Mouse (Mus musculus): ENCODE measurements around the gene Creb5. TPM values are rescaled to one million over a fixed set of nuclear protein-coding genes. Genes with fewer than 3 reads are reported as not detected.
"Not testable (repeated sequence)": the region's sequence is repeated elsewhere in the genome, so short reads cannot be mapped to it uniquely, and the experiment has no call there.

The Creb5 gene
- total and polyA plus RNA-seq, 3 experiments = 0.91 to 3.0 (median 1.9) TPM

DNA sequence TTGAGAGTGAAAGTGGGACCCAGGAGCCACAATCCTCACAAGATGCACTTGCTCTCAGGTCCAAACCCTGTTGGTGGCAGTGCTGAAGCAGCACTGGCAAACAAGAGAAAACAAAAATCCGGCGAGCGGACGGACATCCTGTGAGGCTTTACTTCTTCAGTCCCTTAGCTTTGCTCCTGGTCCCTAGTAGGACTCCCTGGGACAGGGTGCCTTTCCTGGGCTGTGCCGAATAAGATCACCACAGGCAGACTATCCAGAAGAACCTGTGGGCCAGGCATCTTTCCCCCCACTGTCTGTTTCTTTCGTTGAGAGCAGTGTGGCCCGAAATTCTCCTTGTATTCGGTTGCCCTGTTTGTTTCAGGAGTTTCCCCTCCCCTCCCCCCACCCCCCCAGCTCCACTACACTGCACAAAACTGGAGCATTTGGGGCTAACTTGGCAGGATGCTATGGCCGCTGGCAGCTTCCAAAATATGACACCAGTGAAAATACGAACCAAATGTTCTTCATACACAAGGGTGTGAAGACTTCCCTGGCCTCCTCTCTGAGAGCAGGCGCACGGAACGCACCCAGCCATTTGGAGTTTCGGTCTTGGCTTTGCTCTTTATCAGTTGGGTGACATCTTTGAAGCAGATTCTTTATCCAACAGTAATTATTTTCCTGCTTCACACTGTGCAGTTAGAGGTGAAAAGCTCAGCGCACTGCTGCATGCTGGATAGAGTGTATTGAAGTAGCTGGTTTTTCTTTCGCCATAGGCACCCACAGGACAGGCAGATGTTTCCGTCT, 32.7 kb downstream of the Creb5 start:
- DNase-seq = no peak

DNA sequence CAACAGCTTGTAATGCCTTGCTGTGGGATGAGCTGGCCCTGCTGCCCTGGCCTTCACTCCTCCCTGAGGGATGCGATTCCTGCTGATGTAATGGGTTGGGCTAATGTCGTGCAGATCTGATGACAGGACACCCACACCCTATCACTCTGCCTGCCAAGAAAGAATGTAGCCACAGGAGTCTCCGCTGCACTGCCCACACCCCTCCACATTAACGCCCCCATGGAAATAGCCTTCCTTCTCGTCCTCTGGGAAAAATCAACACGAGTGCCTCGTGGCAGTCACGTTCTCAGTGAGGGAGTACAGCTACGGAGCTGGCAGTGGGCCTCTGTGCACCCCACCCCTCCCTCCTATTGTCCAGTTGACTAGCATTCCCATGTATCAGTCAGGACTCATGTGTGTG, 50.3 kb downstream of the Creb5 start:
- DNase-seq = peak; percentile 34

DNA sequence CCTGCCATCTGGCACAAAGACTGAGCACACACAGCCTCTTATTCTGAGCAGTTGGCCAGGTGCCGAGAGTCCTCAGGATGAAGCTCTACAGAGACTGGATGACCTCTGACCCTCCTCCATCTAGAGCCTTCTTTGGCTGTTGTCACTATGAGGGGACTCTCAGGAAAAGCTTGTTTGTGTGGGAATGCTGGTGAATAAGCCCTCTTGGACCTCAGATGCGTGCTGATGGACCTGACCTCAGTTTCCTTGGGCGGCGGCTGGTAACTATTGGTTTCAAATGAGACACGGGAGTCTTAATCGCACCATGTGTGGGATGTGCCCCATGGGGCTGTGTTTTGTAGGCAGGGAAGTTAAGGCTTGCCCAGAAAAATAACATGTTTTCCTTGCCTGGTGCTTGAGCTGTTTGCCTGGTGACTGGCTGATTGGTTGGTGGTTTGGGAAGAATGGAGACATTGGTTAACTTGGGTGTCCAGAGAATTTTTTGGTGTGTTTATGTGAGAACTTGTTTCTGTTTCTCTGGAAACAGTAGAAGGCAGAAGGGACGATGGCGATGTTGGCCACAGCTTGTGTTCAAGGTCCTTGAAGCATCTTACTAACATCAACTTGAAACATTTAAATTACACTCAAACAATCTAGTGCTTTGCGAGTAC, 65.4 kb downstream of the Creb5 start:
- no peak for DNase-seq

DNA sequence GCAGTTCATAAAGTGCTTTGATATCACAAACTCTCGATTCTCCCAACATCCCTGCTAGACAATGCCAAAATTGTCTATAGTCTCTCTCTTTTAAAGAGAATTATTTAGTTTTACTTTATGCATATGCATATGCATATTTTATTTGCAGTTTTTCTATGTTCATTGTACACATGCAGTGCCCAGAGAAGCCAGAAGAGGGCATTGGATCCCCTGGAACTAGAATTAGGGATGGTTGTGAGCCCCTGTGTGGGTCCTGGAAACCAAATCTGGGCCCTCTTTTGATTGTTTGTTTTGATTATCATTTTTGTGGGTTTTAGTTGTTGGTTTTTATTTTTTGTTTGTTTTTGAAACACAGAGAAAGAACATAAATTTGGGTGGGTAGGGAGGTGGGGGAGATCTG, 69.3 kb downstream of the Creb5 start:
- DNase-seq = no peak

DNA sequence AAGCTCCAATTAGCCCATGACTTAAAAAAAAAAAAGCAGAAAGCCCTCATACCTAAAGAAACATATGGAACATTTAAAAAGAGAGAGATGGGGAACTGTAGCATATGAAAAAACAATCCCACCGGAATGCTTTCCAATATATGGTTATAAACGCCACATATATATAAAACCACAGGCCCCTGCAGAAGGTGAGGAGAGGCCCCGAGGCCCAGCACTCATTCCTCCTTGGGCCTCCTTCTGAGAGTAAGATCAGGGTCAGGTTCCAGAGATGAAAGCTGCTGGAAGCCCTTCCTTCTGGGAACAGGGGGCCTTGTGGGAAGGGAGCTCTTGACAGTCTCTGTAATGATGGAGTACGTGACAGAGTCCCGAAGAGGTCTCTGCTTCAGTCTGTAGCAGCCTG, 76.5 kb downstream of the Creb5 start:
- no peak for DNase-seq

DNA sequence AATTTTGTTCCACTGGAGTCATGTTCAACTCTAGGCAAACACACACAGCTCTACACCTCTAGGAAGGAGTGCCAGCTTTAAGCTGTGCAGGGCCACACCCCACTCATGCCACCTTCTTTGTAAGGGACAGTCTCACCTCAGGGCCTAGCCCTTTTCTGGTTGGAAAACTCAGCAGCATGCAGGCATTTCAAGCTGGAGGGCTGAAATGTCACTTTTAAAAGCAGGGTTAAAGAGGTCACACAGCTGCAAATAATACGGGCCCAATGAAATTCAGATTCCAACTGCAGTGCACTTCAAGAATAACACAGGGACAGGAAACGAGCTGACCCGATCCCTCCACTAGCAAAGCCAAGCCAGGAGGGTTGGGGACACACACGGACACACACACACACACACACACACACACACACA, 76.9 kb downstream of the Creb5 start:
- DNase-seq = no peak

DNA sequence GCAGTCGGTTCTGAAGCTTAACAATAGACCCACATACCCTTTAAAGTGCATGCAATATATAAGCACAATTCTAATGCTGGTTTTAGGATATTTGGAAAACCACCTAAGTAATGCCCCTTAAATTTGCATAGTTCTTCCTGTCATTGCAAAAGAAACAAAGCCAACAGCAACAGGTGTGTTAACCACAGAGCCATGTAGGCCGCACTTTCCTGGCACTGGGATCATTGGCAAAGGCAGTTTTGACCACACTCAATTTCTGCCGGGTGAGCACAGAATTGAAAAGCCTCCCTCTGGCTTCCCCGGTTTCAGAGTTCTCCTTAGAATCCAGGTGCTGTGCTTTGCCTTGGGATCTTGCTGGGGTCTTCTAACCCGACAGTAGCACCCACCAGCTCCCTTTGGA, 82.1 kb downstream of the Creb5 start:
- DNase-seq = no peak

DNA sequence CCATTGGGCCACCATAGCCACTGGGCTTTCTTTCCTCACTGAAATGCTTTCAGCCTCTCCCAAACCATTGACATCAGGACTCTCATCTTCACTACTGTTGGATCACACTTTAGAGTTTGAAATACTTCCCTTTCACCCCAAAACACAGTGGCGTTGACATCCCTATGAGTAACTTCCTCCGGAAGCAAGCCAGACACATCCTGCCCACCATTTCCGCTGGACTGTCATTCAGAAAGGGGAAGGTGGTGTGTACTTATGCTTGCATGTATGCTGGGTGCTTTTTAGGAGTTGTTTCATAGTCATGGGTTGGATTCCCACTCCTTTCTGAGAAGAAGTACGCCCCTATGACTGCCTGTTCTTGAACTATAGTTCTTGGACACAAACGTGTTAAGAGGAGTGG, 82.9 kb downstream of the Creb5 start:
- DNase-seq = peak; percentile 13

DNA sequence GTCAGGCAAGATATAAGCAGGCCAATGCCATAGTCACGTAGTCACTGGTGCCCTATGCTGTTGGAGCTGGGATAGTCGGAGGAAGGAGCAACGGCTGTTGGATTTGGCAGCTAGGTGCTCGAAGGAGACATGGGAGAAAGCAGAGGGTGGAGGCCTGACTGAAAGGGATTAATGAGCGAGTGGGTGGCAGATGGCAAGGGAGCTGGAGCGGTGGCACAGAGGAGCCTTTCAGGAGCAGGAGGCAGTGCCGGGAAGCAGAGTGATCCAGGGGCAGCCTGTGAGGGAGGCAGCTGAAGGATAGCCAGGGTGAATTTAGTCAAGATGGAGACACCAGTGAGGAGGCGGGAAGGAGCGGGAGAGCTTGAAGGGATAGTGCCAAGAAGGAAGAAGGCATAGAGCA, 84.9 kb downstream of the Creb5 start:
- no peak for DNase-seq

DNA sequence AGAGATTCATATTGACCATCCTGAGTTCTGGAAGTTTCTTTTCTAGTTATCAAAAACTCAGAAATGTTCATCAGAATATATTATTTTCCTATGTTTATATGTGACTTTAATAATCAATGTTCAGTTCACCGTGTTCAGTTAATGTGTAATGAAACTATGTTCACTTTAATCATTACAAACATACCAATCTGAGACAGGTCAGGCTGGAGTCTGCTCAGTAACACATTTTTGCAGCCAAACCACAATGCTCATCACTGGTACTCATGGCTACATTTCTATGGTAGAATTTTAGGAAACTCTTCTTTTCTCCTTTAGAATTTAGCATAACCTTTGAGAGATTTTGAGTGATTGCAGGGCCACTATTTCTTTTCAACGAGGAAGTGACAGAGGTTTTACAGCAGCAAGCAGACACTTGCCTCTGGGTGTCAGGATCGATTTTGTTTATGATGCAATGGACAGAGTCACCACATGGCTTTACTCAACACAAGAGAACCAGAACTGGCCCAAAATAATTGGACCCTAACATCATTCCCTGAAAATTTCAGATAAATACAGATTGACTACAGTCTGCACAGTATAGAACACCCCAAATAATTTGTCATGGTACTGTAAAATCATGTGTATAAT, 87.4 kb downstream of the Creb5 start:
- DNase-seq = no peak

DNA sequence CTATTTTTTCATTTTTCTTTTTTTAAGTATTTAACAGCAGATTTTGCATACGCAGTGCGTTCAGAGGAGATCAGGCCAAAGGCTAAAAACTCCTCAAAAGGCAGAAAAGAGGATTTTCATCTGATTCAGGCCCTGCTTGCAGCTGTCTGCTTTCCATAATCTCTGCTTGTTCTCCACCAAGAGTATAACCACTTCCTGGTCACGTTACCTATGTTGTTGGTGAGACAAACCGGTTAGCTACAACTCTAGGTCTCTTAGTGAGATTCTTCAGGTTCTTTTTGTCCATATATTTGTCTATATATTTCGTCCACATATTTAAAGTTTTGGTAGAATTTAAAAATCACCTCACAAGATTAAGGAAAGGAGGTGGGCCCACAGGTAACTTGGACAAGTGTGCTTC, 102.2 kb downstream of the Creb5 start:
- DNase-seq = no peak

DNA sequence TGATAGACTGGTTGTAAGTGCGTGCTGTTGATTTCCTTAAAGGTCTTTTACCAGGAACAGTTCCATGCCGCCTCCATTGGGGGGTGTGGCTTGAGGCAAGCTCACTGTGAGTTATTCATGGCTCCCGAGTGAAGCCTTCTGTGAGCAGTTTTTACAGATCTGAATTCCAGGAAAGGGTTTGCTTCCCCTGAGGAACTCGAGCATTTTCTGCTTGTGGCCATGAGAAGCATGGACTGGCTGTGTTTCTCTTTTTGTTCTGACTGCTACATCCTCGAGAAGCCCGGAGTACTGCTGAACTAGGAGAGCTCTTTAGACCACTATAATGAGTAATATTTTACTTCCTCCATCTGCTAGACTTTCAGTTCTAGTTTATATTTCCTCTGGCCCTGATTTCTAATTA, 103.3 kb downstream of the Creb5 start:
- peak; percentile 33 for DNase-seq

DNA sequence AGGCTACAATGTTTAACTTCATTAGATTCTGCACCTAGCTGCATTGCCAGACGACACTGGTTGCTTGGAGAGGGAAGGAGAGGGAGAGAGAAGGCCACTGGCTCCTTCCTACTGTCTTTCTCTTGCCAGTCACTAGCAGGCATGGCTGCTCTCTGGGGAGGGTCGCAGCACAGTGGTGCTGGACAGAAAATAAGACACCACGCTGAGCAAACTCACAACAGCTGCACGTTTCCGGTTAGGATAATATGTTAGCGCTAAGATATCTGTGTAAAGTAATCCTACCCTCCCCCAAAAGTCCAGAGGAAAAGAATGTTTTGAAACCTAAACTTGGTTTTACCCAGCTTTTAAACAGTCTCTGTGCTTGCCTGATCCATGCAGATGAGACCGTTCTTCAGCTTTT, 107.0 kb downstream of the Creb5 start:
- DNase-seq = no peak

DNA sequence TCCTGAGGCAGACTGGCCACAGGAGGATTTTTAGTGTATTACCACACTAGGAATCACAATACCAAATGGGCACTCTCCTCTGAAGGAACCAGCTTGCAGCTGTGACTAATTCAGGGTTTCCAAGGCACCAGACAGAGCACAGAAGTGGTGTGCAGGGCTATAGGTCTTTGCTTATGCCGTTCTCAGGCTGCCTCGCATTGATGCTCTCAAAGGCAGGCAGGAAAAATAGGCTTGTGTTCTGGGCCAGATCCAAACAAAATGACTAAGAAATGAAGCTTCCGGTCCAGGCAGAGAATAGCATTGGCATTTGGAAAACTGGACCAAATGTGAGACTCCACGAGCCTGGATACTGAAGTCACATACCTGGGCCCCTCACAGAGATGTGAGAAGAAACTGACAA, 108.1 kb downstream of the Creb5 start:
- DNase-seq = no peak

DNA sequence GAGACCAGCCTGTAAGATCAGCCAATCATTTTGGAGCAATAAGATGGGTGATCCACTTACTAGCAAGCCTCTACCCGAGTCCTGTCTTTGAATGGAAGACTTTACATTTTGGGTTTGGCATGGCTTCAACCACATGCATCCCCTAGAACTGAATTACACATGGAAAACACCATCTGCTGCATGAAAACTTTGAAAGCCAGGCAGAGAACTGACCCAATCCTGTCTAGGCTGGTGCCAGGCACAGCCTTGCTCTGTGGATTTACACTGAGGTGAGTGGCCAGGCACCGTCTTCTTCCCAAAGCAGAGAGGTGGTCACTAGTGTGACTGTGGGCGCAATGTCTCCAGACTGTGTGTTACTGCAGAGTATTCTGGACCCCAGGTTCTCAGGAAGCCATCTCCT, 109.4 kb downstream of the Creb5 start:
- no peak for DNase-seq

DNA sequence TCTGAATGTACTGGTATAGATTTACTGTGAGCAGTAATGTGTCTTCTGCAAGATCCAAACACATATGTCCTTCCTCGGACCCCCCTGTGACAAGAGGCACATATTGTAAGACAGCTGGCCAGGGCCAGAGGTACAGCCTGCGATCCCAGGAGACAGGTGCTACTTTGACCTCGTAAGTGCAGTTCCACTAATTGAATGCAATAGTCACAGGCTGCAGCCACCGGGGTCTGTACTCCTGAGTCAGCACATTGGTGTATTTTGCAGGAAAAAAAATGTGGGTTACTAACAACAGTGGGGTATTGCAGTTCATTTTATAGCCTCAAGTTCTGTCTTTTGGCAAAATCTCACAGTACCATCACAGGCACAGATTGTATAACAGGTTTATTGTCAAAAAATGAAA, 110.7 kb downstream of the Creb5 start:
- no peak for DNase-seq

DNA sequence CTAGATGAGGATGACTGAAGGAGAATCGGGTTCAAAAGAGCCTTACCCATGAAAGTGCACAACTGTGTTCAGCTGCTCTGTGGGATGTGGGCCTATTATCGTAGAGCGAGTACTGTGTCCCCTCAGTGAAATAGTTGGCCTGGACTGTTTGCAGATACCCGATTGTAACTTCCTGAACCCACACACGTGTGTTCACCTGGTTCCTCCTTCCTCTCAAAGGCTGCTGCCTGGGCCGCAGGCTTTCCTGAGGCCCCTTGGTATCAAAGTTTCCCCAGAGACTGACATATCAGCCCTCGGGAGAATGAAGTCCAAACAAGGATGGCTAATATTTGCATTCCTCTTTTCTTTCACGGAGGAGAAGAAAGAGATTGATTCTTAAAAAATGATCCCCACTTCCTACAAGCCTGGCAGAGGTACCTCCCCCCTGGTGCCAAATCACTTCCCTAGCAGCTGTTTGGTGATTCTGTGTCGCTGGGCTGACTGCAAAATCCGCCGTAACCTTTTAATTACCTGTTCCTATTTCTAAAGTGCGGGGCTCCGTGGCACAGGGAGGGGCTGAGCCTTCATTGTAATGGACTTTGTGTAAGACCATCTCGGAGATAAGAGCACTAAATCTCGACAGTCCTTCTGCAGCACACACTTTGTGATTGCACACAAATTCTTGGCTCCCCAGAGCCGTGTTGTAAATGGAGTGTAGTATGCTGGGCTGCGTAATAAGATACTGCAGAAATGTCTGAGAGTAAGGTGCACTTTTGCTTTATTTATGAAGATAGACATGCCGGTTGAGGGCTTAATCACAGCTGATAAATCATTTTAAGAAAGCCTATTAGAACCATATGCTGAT, 111.4 kb downstream of the Creb5 start:
- DNase-seq = no peak

DNA sequence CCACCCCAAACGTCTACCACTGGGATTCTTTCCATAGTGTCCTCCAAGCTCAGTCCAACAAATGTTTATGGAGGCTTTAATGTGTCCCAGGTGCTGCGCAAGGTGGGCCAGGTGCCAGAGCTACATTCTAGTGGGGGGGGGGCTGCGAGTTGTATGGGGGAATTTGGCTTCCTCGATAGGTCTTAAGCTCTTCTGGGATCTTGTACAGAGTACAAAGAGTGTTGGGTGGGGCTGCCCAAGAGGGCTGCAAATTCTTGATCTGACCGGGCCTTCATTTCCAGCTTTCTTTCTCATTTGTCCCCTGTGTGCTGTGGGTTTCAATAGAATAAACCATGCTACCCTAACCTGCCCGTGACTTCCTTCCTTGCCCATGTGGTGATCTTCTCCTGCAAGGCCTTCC, 114.3 kb downstream of the Creb5 start:
- no peak for DNase-seq

DNA sequence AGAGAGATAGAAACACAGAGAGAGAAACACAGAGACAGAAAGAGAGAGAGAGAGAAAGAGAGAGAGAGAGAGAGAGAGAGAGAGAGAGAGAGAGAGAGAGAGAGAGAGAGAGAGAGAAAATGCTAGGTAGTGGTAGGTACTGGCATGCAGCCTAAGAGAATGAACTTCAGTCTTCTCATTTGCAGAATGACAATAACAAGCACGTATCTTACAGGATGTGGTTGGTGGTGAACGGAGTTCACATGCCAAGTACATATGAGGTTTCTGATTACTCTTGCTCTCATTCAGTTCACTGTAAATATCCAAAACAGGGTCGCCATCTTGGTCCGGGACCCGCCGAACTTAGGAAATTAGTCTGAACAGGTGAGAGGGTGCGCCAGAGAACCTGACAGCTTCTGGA, 115.5 kb downstream of the Creb5 start:
- DNase-seq = not testable (repeated sequence)

DNA sequence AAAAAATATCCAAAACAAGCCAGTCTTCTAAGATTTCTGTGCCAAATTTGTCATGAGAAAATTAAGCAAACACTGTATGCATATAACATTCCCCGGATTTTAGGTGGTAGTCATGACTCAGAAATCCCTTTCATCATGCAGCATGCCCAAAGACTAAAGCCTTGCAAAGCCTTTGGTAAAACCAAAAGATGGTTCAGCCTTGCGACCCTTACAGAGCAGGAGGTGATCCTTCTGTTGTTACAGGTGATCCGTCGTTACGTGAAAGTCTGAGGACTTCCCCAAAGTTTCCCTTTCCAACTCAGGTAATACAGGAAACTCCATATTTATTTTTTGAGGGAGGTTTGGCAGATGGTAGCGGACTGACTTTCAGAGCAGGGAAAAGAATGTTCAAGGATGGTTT, 122.1 kb downstream of the Creb5 start:
- no peak for DNase-seq

DNA sequence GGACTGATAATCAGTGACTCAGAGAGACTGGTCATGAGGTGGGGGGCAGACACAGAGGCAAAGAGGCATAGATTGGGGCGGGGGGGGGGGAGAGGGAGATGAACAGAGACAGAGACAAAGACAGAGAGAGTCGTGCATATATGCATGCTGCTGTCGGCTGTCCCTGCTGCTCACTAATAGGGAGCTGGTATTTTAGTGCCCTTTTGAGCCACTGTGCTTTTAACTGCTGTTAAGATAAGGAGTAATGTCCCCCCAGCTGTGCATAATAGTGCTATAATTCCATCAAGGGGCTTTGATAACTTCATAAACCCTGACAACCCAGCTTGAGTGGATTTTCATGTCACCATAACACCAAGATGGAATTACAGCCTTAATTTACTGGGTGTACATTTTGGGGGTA, 134.3 kb downstream of the Creb5 start:
- no peak for DNase-seq

DNA sequence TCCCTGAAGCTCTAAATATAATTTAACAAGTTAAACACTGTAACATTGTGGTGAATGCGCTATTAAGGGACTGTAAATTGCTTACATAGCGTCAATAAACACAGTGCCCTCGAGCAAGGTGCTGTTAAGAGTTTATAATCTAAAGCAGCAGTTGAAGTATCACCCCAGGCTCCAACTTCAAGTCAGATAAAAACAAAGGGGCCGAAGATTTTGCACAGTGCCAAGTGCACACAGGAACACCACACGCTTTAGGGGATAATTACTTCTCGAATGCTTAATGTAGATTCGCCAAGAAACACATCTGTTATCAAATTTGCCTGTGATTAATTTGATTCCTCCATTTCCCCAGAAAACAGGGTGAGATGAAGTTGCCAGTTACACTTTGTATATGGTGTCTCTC, 142.3 kb downstream of the Creb5 start:
- DNase-seq = no peak

DNA sequence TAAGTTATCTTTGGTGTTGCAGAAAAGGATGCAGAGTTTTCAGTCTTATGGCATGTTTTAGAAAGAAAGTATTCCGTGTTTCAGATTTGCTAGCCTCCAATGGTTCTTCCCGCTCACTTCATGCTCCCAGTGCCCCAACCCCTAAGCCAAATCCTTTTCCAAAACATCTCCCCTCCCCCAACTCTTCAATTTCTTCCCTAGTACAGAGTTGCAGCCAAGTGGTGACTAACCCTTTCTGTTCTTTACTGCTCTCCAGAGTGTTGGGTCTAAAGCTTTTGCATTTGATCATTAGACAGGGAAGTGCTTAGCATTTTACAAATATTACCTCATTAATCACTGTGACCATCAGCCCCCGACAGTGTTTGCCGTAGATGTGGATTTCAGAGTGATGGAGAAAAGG, 142.8 kb downstream of the Creb5 start:
- no peak for DNase-seq

Measured in adrenal gland, adult 2 months (tissue).